15 mouse cellular contexts compared by ENCODE assay signal in the genomic region with DNA sequence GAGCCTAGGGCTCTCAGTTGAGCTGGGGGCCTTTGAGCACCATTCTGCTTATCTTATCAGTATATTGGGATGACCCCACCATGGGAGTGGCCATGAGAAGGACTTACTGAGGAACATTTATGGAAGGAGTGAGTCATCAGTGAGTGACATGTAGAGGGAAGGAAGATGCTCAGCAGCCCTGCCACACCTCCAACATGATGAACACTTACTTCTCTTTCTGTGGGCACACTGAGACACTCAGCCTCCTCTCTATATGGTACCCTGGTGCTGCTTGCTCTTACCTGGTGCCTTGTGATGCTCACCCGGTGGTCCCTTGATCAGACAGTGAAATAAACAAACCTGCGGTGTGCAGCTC. TPM values are rescaled to one million over a fixed set of nuclear protein-coding genes. Genes with fewer than 3 reads are reported as not detected.
DNase-seq lines count a peak whose midpoint lies in the region; ATAC-seq and TF ChIP-seq lines count a peak whose summit lies in the region.
"Had no signal": no experiment of that assay in that cellular context is flagged by ENCODE, and none has a peak within 500 bp of the region (broad histone marks: within the 10 kb centered on the region; RNA-seq: fewer than 3 reads in every experiment).

No protein-coding gene starts in this region.

- WGBS in hindbrain, embryonic 15.5 days: 82% methylated on average over 2 of the region's 2 CpGs
- WGBS in hindbrain, embryonic 12.5 days: 95% methylated on average over 2 of the region's 2 CpGs
- WGBS in stomach, postnatal 0 days: 79% methylated on average over 2 of the region's 2 CpGs

- TF ChIP-seq CTCF in stomach, postnatal 0 days (IDR thresholded peaks at IDR 0.05; ENCODE audit: low read depth): no peak

- no peak for TF ChIP-seq EP300 in stomach, postnatal 0 days (optimal IDR thresholded peaks at IDR 0.05)

- H3K27ac ChIP-seq in hindbrain, embryonic 15.5 days (replicated peaks): no peak overlapping the region
- no peak overlapping the region for H3K27ac ChIP-seq in hindbrain, embryonic 12.5 days
- no peak overlapping the region for H3K27ac ChIP-seq in stomach, postnatal 0 days (replicated peaks)
- H3K27ac ChIP-seq: forebrain, embryonic 10.5 days; kidney, postnatal 0 days; limb, embryonic 13.5 days had no signal

- H3K36me3 ChIP-seq in hindbrain, embryonic 15.5 days: no peaks in the 10 kb centered on the region
- no peaks in the 10 kb centered on the region for H3K36me3 ChIP-seq in hindbrain, embryonic 12.5 days
- H3K36me3 ChIP-seq in stomach, postnatal 0 days (ENCODE audit: control insufficient read depth, insufficient read depth, low read length): no peaks in the 10 kb centered on the region

- H3K9me3 ChIP-seq in hindbrain, embryonic 15.5 days: no peaks in the 10 kb centered on the region
- H3K9me3 ChIP-seq in hindbrain, embryonic 12.5 days (replicated peaks): no peaks in the 10 kb centered on the region
- no peaks in the 10 kb centered on the region for H3K9me3 ChIP-seq in stomach, postnatal 0 days (ENCODE audit: control insufficient read depth, low read length)
- H3K9me3 ChIP-seq: forebrain, embryonic 10.5 days; limb, embryonic 13.5 days had no signal

- no peak overlapping the region for H3K4me2 ChIP-seq in hindbrain, embryonic 15.5 days
- H3K4me2 ChIP-seq in hindbrain, embryonic 12.5 days (replicated peaks): no peak overlapping the region
- H3K4me2 ChIP-seq in stomach, postnatal 0 days (replicated peaks; ENCODE audit: low read depth): no peak overlapping the region
- H3K4me2 ChIP-seq: limb, embryonic 13.5 days had no signal

- peak; percentile 36; the same call in 1 of the 2 replicates for ATAC-seq in hindbrain, embryonic 15.5 days (ENCODE audit: low FRiP score, low read depth)
- no peak for ATAC-seq in hindbrain, embryonic 12.5 days (ENCODE audit: low FRiP score)
- peak; percentile 34 for ATAC-seq in inflammation-experienced regulatory T-cells, adult 6 months
- ATAC-seq in stomach, postnatal 0 days (ENCODE audit: low FRiP score, low TSS enrichment): no peak
- ATAC-seq: Patski had no signal

- no peak overlapping the region for H3K9ac ChIP-seq in hindbrain, embryonic 15.5 days
- no peak overlapping the region for H3K9ac ChIP-seq in hindbrain, embryonic 12.5 days
- H3K9ac ChIP-seq in stomach, postnatal 0 days (ENCODE audit: low read length): no peak overlapping the region
- H3K9ac ChIP-seq: limb, embryonic 13.5 days had no signal

- no peak overlapping the region for H3K4me3 ChIP-seq in hindbrain, embryonic 15.5 days
- no peak overlapping the region for H3K4me3 ChIP-seq in hindbrain, embryonic 12.5 days
- no peak overlapping the region for H3K4me3 ChIP-seq in stomach, postnatal 0 days (ENCODE audit: low read depth, low read length)
- H3K4me3 ChIP-seq: forebrain, embryonic 10.5 days; limb, embryonic 13.5 days had no signal

- intact Hi-C loops in gastrocnemius, postnatal 36 days (cut with DNase I): no loop called here

- no peaks in the 10 kb centered on the region for H3K27me3 ChIP-seq in hindbrain, embryonic 15.5 days
- no peaks in the 10 kb centered on the region for H3K27me3 ChIP-seq in hindbrain, embryonic 12.5 days
- H3K27me3 ChIP-seq in stomach, postnatal 0 days (ENCODE audit: control insufficient read depth, insufficient read depth, low read length): no peaks in the 10 kb centered on the region
- H3K27me3 ChIP-seq: limb, embryonic 13.5 days; Patski had no signal

- DNase-seq in ovary, adult 18-20 months (ENCODE audit: low spot score): peak; percentile 30
- DNase-seq in ovary, postnatal 10 days (ENCODE audit: low spot score): no peak
- no peak for DNase-seq in stomach, postnatal 0 days (ENCODE audit: low spot score)
- DNase-seq in gastrocnemius, postnatal 36 days: no peak
- no peak for DNase-seq in right cerebral cortex, postnatal 14 days
- DNase-seq: gastrocnemius, postnatal 25 days; spleen, adult 18-20 months; thymus, adult 18-20 months had no signal

- no peaks in the 10 kb centered on the region for H3K4me1 ChIP-seq in hindbrain, embryonic 15.5 days (replicated peaks)
- no peaks in the 10 kb centered on the region for H3K4me1 ChIP-seq in hindbrain, embryonic 12.5 days
- no peaks in the 10 kb centered on the region for H3K4me1 ChIP-seq in stomach, postnatal 0 days (replicated peaks; ENCODE audit: control insufficient read depth, insufficient read depth)

RNA-seq across cellular contexts. Expression of a gene that starts 17.9 kb away (rescaled TPM):
- 46.7 and 51.3 TPM in 2 replicates for polyA plus RNA-seq in hindbrain, embryonic 15.5 days (2015; fragmentation: Nextera tagmentation; extraction: Ambion mirVana)
- polyA plus RNA-seq in hindbrain, embryonic 12.5 days (2016; fragmentation: Nextera tagmentation; extraction: Ambion mirVana): 81.3 and 83.7 TPM in 2 replicates
- 100 to 1,000 TPM in 1 of 3 experiments, 10 to 100 TPM in 2; 86.4 to 118 (median 99.8) TPM for polyA plus RNA-seq in inflammation-experienced regulatory T-cells, adult 6 months (2017; shearing (Covaris generic))
- 49.7 and 59.1 TPM in 2 replicates for polyA plus RNA-seq in stomach, postnatal 0 days (2015; fragmentation: Nextera tagmentation; extraction: Ambion mirVana)
- 10 to 100 TPM; 19.7 to 21.4 TPM for total RNA-seq in gastrocnemius, postnatal 36 days (2021)

Comparison
In these comparisons a context has a peak if more than half of its experiments do, and no peak if none do; other contexts are left out.
1. ATAC-seq: peak in hindbrain, embryonic 15.5 days (single experiment) and inflammation-experienced regulatory T-cells, adult 6 months (single experiment); none in hindbrain, embryonic 12.5 days (single experiment) and stomach, postnatal 0 days (single experiment).